Mouse (Mus musculus): ENCODE results near the gene Lce1e. TPM values are rescaled to one million over a fixed set of nuclear protein-coding genes. Genes with fewer than 3 reads are reported as not detected.
"Not testable (repeated sequence)": the region's sequence is repeated elsewhere in the genome, so short reads cannot be mapped to it uniquely, and the experiment has no call there.

The Lce1e gene
- not detected in 2 replicates for polyA plus RNA-seq (2015; fragmentation: Nextera tagmentation; extraction: Ambion mirVana)

DNA sequence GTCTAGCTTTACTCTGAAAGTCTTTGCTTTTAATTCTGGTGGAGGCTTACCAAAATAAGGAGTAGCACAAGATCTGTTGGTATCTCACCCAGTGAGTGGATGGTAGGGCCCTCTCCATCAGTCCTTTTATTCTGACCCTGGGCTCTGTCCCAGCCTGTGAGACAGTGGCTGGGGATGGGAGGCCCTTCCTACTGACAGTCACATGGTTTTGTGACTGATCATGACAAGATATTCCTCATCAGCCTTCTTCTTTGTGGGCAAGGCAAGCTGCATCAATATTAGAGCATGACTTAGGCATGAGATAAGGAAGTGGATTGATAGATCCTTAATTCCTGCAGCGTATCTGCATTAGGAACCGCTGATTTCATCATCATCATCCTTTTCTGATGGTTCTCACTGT lies at the start of gene Lce1e:
Gene Lce1e, minus strand, starts transcription at position 101 of the 400 bp plus-strand sequence.
- Histone ChIP-seq H3K27me3 (no peaks in the 10 kb centered on the region), H3K36me3 (no peaks in the 10 kb centered on the region), H3K27ac (no peak within 1 kb of the TSS), H3K9me3 (no peaks in the 10 kb centered on the region), H3K4me3 (no peak within 1 kb of the TSS), H3K4me1 (no peaks in the 10 kb centered on the region), H3K9ac (no peak within 1 kb of the TSS), H3K4me2 (replicated peaks) (no peak within 1 kb of the TSS)
- no peak for ATAC-seq (ENCODE audit: low FRiP score, low read depth)
- 81% methylated on average over 2 of the region's 2 CpGs for WGBS

DNA sequence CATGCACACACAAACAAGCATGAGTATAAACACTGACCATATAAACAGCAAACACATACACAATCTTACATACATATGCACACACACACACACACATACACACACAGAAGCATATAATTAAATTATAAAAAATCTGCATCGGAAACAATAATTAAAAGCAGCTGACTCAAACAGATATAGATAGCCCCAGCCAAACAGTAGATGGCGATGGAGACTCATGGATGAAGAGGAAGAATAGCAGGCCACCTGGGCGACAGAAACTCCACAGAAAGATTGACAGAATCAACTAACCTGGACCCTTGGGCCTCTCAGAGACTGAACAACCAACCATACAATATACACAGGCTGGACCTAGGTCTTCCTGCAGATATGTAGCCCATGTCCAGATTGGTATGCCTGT lies 44.3 kb upstream of the Lce1e start:
- Histone ChIP-seq H3K27me3 (no peaks in the 10 kb centered on the region), H3K4me1 (no peaks in the 10 kb centered on the region), H3K36me3 (no peaks in the 10 kb centered on the region), H3K27ac (no peak overlapping the region), H3K9me3 (no peaks in the 10 kb centered on the region), H3K9ac (no peak overlapping the region), H3K4me3 (no peak overlapping the region), H3K4me2 (replicated peaks) (no peak overlapping the region)
- ATAC-seq (ENCODE audit: low FRiP score, low read depth) = no peak
- 29% methylated on average over 3 of the region's 3 CpGs for WGBS

DNA sequence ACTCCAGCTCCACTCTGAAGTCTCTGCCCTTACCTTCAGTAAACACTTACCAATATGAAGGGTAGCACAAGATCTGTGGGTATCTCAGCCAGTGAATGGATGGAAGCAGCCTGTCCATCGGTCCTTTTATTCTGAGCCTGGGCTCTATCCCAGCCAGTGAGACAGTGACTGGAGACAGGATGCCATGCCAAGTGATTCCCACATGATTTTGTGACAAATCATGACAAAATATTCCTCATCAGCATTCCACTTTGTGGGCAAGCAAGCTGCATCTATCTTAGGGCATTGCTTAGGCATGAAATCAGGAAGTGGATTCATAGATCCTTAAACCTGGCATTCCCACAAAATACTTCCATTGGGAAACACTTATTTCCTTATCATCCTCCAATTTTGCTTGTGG lies 43.4 kb upstream of the Lce1e start, which contains the start of gene Lce1g:
Gene Lce1g, minus strand, starts transcription at position 101 of the 400 bp plus-strand sequence.
- H3K9ac ChIP-seq = no peak within 1 kb of the TSS
- no peak within 1 kb of the TSS for H3K27ac ChIP-seq
- 83% methylated on average over 1 of the region's 1 CpGs for WGBS
- H3K27me3 ChIP-seq = no peaks in the 10 kb centered on the region
- ATAC-seq (ENCODE audit: low FRiP score, low read depth) = no peak
- H3K4me1 ChIP-seq = no peaks in the 10 kb centered on the region
- no peaks in the 10 kb centered on the region for H3K36me3 ChIP-seq
- H3K4me2 ChIP-seq (replicated peaks) = no peak within 1 kb of the TSS
- no peak within 1 kb of the TSS for H3K4me3 ChIP-seq
- H3K9me3 ChIP-seq = no peaks in the 10 kb centered on the region

DNA sequence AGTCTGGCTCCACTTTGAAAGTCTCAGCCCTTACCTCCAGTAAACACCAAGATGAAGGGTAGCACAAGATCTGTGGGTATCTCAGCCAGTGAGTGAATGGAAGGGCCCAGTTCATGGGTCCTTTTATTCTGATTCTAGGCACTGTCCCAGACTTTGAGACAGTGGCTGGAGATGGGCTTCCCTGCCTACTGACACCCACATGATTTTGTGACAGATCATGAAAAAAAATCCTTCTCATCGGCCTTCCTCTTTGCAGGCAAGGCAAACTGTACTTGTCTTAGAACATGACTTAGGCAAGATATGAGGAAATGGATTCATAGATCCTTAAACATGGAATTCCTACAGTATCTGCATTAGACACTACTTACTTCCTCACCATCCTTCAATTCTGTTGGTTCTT lies 30.1 kb upstream of the Lce1e start, which contains the start of gene Gm38119:
Gene Gm38119, minus strand, starts transcription at position 101 of the 400 bp plus-strand sequence.
- H3K9me3 ChIP-seq = no peaks in the 10 kb centered on the region
- H3K27ac ChIP-seq = no peak within 1 kb of the TSS
- H3K4me2 ChIP-seq (replicated peaks) = no peak within 1 kb of the TSS
- no peak within 1 kb of the TSS for H3K4me3 ChIP-seq
- H3K9ac ChIP-seq = no peak within 1 kb of the TSS
- H3K27me3 ChIP-seq = no peaks in the 10 kb centered on the region
- no peaks in the 10 kb centered on the region for H3K4me1 ChIP-seq
- ATAC-seq (ENCODE audit: low FRiP score, low read depth) = no peak
- 76% methylated on average over 1 of the region's 1 CpGs for WGBS
- H3K36me3 ChIP-seq = no peaks in the 10 kb centered on the region

DNA sequence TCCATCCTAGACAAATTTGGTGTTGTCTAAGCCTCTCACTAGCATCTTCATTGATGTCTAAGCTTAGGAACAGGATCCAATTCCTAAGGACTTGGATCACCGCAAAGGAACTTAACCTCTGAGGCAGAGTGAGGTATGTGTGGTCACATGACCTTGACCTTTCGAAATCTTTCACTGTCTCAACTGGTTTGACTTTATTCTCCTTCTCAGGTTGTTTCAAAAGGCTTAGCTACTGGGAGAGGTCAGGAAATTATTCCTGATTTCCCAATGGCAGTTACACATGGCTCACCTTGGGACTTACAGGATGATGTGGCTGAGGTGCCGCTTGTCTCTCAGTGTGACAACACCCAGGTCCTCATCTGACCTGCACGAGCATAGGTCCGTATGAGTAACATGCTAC lies 13.8 kb upstream of the Lce1e start:
- 79% methylated on average over 5 of the region's 5 CpGs for WGBS
- H3K9me3 ChIP-seq = no peaks in the 10 kb centered on the region
- no peak overlapping the region for H3K4me2 ChIP-seq (replicated peaks)
- no peaks in the 10 kb centered on the region for H3K4me1 ChIP-seq
- H3K4me3 ChIP-seq = no peak overlapping the region
- H3K27me3 ChIP-seq = no peaks in the 10 kb centered on the region
- H3K9ac ChIP-seq = no peak overlapping the region
- no peak for ATAC-seq (ENCODE audit: low FRiP score, low read depth)
- no peaks in the 10 kb centered on the region for H3K36me3 ChIP-seq
- no peak overlapping the region for H3K27ac ChIP-seq

DNA sequence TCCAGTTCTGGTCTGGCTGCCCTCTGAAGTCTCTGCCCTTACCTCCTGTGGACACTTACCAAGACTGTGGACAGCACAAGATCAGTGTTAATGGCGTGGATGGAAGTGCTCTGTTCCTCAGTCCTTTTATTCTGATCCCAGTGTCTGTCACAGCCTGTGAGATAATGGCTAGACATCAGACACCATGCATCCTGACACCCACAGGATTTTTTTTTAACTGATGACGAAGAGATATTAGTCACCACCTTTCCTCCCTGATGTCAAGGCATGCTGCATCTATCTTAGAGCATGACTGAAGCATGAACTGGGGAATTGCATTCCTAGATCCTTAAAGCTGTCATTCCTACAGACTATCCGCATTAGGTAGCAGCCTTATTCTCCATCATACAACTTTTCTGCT lies 11.4 kb upstream of the Lce1e start, which contains the start of gene Lce1f:
Gene Lce1f, minus strand, starts transcription at position 101 of the 400 bp plus-strand sequence.
- Histone ChIP-seq H3K36me3 (no peaks in the 10 kb centered on the region), H3K27me3 (no peaks in the 10 kb centered on the region), H3K4me2 (replicated peaks) (no peak within 1 kb of the TSS), H3K4me3 (no peak within 1 kb of the TSS), H3K27ac (no peak within 1 kb of the TSS), H3K9me3 (no peaks in the 10 kb centered on the region), H3K9ac (no peak within 1 kb of the TSS), H3K4me1 (no peaks in the 10 kb centered on the region)
- WGBS = 77% methylated on average over 3 of the region's 3 CpGs
- ATAC-seq (ENCODE audit: low FRiP score, low read depth) = no peak

DNA sequence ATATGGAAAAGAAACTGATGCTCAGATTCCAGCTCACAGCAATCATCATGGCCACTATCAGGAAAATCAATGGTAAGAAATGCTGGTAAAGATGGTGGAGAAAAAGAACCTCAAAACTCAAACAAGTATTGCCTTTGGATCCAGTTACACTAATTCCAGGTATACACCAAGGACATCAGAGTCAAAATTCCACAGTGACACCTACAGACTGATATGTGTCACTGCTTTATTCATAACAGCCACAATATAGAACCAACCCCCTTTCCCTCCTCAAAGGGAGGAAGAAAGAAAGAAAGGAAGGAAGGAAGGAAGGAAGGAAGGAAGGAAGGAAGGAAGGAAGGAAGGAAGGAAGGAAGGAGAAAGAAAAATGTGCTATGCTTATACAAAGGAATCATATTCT lies 6.2 kb upstream of the Lce1e start:
- H3K4me1 ChIP-seq = no peaks in the 10 kb centered on the region
- H3K27ac ChIP-seq = no peak overlapping the region
- no peaks in the 10 kb centered on the region for H3K36me3 ChIP-seq
- H3K9ac ChIP-seq = no peak overlapping the region
- H3K4me2 ChIP-seq (replicated peaks) = no peak overlapping the region
- H3K9me3 ChIP-seq = no peaks in the 10 kb centered on the region
- H3K4me3 ChIP-seq = no peak overlapping the region
- no peaks in the 10 kb centered on the region for H3K27me3 ChIP-seq
- ATAC-seq (ENCODE audit: low FRiP score, low read depth) = no peak

DNA sequence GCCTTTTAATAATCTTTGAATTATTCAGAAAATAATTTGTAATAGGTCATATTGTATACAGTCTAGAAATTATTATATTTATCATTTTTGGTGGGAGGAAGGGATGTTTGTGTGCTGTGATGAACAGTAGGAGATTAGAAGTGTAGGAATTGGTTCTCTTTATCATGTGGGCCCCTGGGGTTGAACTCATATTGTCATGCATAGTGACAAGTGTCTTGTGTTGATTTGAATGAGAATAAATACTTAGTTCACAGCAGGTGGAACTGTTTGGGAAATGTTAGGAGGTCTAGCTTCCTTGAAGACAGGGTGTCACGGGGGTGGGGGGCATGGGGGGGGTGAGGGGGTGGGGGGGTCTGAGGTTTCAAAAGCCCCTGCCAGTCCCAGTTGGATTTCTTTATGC lies 14.3 kb downstream of the Lce1e start:
- H3K9ac ChIP-seq = no peak overlapping the region
- H3K4me3 ChIP-seq = no peak overlapping the region
- H3K27me3 ChIP-seq = no peaks in the 10 kb centered on the region
- no peaks in the 10 kb centered on the region for H3K4me1 ChIP-seq
- H3K4me2 ChIP-seq (replicated peaks) = no peak overlapping the region
- H3K27ac ChIP-seq = no peak overlapping the region
- no peaks in the 10 kb centered on the region for H3K9me3 ChIP-seq
- WGBS = 50% methylated on average over 1 of the region's 1 CpGs
- no peak for ATAC-seq (ENCODE audit: low FRiP score, low read depth)
- H3K36me3 ChIP-seq = no peaks in the 10 kb centered on the region

DNA sequence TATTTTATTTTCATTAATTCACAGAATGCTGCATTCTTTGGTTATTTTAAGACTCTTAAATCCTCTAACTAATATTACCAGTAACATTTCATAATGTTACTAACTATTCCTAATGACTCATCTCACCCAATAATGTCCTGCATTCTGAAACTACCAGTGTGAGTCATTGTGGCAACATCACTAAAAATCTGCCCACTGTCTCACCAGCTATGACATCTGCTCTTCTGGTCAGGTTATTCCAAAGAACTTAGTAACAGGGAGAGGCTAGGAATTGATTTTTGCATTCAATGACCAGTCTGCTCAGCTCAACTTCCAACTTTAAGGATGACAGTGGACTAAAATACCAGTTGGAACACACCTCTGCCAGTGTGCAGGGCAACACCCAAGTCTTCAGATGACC lies 17.2 kb downstream of the Lce1e start:
- Histone ChIP-seq H3K9ac (no peak overlapping the region), H3K27ac (no peak overlapping the region), H3K9me3 (no peaks in the 10 kb centered on the region), H3K36me3 (no peaks in the 10 kb centered on the region), H3K4me2 (replicated peaks) (no peak overlapping the region), H3K27me3 (no peaks in the 10 kb centered on the region), H3K4me1 (no peaks in the 10 kb centered on the region), H3K4me3 (no peak overlapping the region)
- no peak for ATAC-seq (ENCODE audit: low FRiP score, low read depth)

DNA sequence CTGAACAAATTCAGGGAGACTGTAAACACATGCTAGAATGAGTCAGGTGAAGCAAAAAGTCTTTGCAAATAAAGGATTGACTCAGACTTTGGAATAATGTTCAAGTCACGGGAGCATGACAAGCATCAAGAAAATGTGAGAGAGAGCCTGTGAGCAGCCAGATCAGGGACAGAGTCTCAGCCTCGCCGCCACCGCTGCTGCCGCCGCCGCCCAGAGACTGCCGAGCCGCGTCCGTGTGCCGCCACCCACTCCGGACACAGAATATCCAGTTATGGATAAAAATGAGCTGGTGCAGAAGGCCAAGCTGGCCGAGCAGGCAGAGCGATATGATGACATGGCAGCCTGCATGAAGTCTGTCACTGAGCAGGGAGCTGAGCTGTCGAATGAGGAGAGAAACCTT lies 19.7 kb downstream of the Lce1e start:
- not testable (repeated sequence) for H3K36me3 ChIP-seq; H3K4me3 ChIP-seq; H3K27me3 ChIP-seq; ATAC-seq (ENCODE audit: low FRiP score, low read depth); H3K4me2 ChIP-seq (replicated peaks); H3K27ac ChIP-seq; H3K9me3 ChIP-seq; H3K4me1 ChIP-seq; H3K9ac ChIP-seq
- WGBS = 77% methylated on average over 16 of the region's 16 CpGs

GRCm38 (mm10) chr3:92687110-92687509 lies 21.8 kb downstream of the Lce1e start, which contains the start of gene Lce1d:
TSS of gene Lce1d (minus strand) at chr3:92687210.
- 58% methylated on average over 2 of the region's 2 CpGs for WGBS
- no peak within 1 kb of the TSS for H3K4me3 ChIP-seq
- H3K9ac ChIP-seq = no peak within 1 kb of the TSS
- H3K27me3 ChIP-seq = no peaks in the 10 kb centered on the region
- H3K27ac ChIP-seq = no peak within 1 kb of the TSS
- no peak within 1 kb of the TSS for H3K4me2 ChIP-seq (replicated peaks)
- H3K4me1 ChIP-seq = no peaks in the 10 kb centered on the region
- H3K9me3 ChIP-seq = no peaks in the 10 kb centered on the region
- H3K36me3 ChIP-seq = no peaks in the 10 kb centered on the region
- no peak for ATAC-seq (ENCODE audit: low FRiP score, low read depth)

DNA sequence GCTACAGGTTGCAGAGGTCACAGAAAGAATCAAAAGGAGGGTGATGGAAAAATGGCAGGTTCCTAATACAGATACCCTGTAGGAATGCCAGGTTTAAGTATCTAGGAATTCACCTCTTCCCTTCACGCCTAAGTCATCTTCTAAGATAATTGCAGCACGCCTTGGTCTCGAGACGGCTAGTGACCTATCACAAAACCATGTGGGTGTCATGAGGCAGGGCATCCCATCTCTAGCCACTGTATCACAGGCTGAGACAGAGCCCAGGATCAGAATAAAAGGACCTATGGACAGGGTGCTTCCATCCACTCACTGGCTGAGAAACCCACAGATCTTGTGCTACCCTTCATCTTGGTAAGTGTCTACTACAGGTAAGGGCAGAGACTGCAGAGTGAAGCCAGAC lies 29.9 kb downstream of the Lce1e start, which contains the start of gene Lce1c:
Gene Lce1c, plus strand, starts transcription at position 301 of the 400 bp plus-strand sequence.
- no peak within 1 kb of the TSS for H3K4me3 ChIP-seq
- H3K4me1 ChIP-seq = no peaks in the 10 kb centered on the region
- H3K9ac ChIP-seq = no peak within 1 kb of the TSS
- 78% methylated on average over 4 of the region's 4 CpGs for WGBS
- H3K27me3 ChIP-seq = no peaks in the 10 kb centered on the region
- no peak within 1 kb of the TSS for H3K4me2 ChIP-seq (replicated peaks)
- H3K27ac ChIP-seq = no peak within 1 kb of the TSS
- ATAC-seq (ENCODE audit: low FRiP score, low read depth) = no peak
- H3K36me3 ChIP-seq = no peaks in the 10 kb centered on the region
- no peaks in the 10 kb centered on the region for H3K9me3 ChIP-seq

- no peaks in the 10 kb centered on the region for H3K36me3 ChIP-seq
- H3K27ac ChIP-seq = no peak within 1 kb of the TSS
- no peaks in the 10 kb centered on the region for H3K27me3 ChIP-seq
- H3K9me3 ChIP-seq = no peaks in the 10 kb centered on the region
- no peaks in the 10 kb centered on the region for H3K4me1 ChIP-seq
- H3K4me2 ChIP-seq (replicated peaks) = no peak within 1 kb of the TSS
- H3K9ac ChIP-seq = no peak within 1 kb of the TSS
- ATAC-seq (ENCODE audit: low FRiP score, low read depth) = no peak
- H3K4me3 ChIP-seq = no peak within 1 kb of the TSS
Measured at GRCm38 (mm10) chr3:92670215-92670614, 38.7 kb downstream of the Lce1e start, which contains the start of gene Lce1a2. TSS of gene Lce1a2 (minus strand) at chr3:92670315.

Data from limb, embryonic 13.5 days (tissue).